Mouse (Mus musculus): ENCODE measurements around the gene Sp4.

DNA sequence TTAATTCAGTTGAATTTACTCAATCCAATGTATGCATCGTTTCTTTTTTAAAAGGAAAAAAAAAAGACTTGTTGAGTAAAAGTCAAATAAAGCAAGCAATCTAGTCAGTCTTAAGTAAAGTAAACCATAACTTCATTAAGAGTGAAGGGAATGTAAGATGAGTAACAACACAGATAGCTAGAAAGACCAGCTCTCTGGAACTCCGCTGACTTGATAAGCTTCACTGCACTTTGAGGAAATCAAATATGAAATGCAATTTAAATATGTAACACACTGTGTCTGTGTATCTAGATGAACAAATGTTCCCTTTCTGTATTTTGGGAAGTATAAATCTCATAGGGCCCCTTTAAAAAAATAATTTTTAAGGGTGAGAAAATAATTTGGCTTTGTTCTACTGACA is 24.9 kb upstream of the Sp4 start:
- no peak for TF ChIP-seq TCF3 (IDR thresholded peaks at IDR 0.05; ENCODE audit: insufficient read length, low read depth)
- no peak for TF ChIP-seq USF1 (IDR thresholded peaks at IDR 0.05; ENCODE audit: low read depth)
